Mouse (Mus musculus) thymus, adult 2 months (tissue): ENCODE measurements at regions not wholly inside any gene's neighbourhood (a gene's known extent, or its start where the extent isn't known, plus 50 kb on each side); places are given as distances from the start of the nearest gene placed in this dataset.

Source experiments
- CTCF ChIP-seq: fragments of 200-500 bp; IDR thresholded peaks from 2 replicates; pipeline ENCODE4 v1.5.1; 2012; ENCODE audit warnings: mild to moderate bottlenecking, control low read depth, low read length, moderate library complexity, borderline replicate concordance; ENCODE audit not compliant: control insufficient read depth, poor library complexity, insufficient read depth; ENCODE audit errors: extremely low read depth
- POLR2A ChIP-seq: fragments of 200-500 bp; IDR thresholded peaks from 2 replicates; pipeline ENCODE4 v1.6.1; 2012; ENCODE audit warnings: mild to moderate bottlenecking, low read length, control low read depth, moderate library complexity; ENCODE audit not compliant: control insufficient read depth, poor library complexity, insufficient read depth; ENCODE audit errors: extremely low read depth

- TF ChIP-seq POLR2A (no peak), CTCF (no peak)
Observed at GRCm38 (mm10) chr17:68210313-68211254, 63.0 kb upstream of the L3mbtl4 start.
